Mouse (Mus musculus): ENCODE measurements around the gene Zbtb40.

Zbtb40 gene

GRCm38 (mm10) chr4:137048550-137049032 is at the start of gene Zbtb40:
Gene Zbtb40 (minus strand): TSS chr4:137048801.
- peak; percentile 94 for DNase-seq

- DNase-seq: no peak
Measured at GRCm38 (mm10) chr4:137097984-137098327, 49.4 kb upstream of the Zbtb40 start.

DNA sequence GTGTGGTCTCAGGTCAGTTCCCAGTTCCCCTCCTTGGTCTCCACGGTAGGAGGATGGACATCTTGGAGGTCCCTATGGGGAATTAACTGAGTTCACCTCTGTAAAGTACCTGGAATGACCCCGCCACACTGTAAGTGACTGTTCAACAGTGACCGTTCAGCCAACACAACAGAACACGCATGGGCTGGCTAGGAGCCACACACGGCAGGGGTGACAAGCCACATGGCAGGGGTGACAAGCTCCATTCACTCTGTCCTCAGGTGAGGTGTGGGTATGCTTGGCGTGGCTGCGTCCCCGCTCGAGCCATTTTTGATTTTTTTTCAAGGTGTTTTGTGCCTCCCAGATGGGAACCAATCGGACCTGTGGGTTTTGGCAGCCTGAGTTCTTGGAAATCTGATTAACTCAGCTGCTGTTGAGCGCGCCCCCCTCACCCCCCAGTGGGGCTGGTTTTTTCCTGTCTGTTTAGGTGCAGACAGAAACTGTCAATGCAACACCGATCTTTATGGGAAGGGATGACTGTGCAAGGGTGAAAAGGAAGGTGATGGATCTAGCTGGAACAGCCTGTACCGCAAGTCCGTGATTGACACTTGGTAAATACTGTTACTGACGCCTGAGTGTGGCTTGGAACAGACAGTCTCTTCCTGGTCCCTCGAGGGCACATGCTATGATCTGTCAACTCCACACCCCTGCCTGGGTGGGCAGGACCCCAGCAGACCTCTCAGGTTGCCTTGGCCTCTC is 48.8 kb upstream of the Zbtb40 start:
- no peak for DNase-seq

GRCm38 (mm10) chr4:137096353-137096752 is 47.8 kb upstream of the Zbtb40 start:
- no peak for DNase-seq

GRCm38 (mm10) chr4:137085083-137085810 is 36.6 kb upstream of the Zbtb40 start:
- DNase-seq: peak; percentile 23

DNA sequence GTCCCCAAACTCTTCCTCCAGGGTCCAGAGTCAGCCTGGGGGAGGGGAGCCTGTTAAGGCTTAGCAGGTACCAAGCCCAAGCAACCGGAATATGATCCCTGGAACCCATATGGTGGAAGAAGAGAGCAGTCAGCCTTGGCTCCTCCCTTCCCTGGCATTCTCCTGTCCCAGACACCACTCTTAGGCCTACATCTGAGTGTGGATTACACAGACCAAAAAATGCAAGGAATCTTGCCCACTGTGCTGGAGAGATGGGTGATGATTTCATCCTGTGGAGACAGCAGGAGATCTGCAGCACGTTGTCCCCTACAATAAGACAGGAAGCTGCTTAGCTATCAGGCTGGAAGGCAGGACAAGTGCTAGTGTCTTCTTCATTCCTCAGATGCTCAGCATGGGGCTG is 34.3 kb upstream of the Zbtb40 start:
- no peak for DNase-seq

GRCm38 (mm10) chr4:137081401-137081800 is 32.8 kb upstream of the Zbtb40 start:
- DNase-seq: no peak

DNA sequence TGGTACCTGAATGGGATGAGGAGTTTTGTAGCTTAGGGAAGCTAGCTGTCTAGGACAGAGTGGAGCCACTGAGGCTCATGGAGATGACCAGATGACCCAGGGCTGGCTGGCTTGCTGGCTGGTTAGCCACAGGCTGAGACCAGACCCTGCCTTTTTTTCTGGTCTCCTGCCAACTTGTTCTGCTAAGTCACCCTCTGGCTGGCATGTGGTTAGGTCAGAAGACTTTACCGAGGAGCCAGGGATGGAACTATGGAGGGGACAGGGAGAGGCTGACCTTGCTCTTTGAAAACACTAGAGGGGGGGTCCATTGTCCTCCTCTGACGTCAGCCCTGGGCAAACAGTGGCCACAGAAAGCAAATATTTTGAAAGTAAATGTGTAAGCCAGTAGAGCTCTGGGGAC is 28.6 kb upstream of the Zbtb40 start:
- DNase-seq: peak; percentile 28

DNA sequence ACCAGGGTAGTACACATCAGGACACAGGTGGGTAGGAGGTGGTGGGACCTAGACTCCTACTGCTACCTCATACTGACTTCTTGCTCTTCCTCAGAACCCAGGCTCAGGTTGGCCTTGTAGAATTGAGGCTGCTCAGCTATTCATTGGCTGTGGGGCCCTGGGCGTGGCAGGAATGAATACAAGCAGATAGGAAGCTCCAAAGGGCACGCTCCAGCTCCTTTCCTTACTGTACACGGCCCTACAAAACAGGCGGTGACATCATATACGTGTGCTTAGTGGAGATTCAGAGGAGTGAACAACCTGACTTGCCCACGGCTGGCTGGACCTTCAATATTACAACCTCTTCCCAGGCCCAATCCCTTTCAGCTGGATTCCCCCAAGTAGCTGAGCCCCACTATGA is 22.6 kb upstream of the Zbtb40 start:
- DNase-seq: no peak

- no peak for DNase-seq
Measured at GRCm38 (mm10) chr4:137068491-137068890, 19.9 kb upstream of the Zbtb40 start.

- no peak for DNase-seq
Measured at GRCm38 (mm10) chr4:137065846-137066245, 17.2 kb upstream of the Zbtb40 start.

- peak; percentile 46 for DNase-seq
Measured at GRCm38 (mm10) chr4:137054932-137055331, 6.3 kb upstream of the Zbtb40 start.

GRCm38 (mm10) chr4:137053810-137054209 is 5.2 kb upstream of the Zbtb40 start:
- no peak for DNase-seq

DNA sequence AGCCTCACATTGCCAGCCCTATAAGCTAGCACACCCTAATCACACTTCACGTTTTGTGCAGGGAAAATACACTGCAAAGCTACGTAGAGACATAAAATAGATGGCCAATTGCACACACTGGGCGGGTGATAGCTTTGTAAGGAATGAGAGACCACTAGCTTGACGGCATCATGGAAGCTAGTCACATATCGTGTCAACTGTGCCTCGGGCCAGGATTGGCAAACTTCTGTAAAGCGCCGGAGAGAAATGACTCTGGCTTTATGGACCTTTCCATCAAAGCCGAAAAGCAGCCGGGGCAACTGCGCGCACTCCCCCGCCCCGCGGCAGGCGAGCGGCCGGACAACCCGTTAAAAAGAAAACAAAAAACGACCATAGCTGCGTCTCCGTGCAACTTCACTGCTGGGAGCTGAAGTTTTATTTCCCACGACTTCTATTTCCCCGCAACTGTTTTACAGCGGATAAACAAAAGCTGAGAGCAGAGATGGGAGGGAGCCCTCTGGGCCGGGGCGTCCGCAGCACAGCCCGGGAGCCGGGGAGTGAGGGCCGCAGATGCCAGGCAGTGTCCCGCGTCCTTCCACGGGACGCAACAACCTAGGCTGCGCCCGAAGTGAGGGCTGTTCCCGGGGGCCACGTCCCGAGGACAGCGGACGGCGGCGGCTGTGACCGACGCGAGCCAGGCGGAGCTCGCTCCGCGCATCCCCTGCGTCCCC is 606 bp downstream of the Zbtb40 start:
- peak; percentile 27 for DNase-seq

DNA sequence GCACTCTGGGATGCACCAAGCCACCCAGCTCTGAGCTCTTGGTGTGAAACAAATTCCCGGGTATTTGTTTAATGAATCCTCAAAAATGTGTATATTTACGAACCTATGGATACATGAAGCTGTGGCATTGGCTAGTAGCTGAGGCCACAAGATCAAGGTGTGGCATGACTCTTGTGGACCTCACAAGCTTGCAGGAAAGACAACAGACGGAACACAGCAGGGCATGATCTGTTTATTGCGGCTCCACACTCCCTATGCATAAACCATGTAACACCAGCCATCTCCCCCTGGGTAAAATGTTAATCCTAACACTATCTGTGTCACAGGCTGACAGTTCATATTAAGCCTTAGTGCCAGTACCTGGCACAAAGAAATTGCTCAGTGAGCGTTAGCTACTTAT is 2.5 kb downstream of the Zbtb40 start:
- DNase-seq: no peak

DNA sequence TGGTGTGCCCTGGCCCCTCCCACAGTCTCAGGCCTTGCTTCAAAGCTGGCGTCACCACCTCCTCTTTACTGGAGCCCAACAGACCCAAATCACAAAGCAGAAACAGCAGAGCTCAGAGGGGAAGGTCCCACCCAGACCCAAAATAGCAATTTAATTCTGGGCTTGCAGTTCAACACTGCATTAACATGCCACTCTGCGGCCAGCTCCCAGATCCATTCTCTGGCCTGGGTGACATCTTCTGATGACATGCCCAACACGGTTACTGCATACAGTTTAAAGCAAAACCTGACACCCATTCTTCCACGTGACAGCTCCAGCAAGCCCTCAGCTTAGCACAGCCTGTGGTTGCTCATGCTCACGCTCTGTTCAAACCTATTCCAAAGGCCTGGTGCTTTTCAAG is 4.1 kb downstream of the Zbtb40 start:
- no peak for DNase-seq

DNA sequence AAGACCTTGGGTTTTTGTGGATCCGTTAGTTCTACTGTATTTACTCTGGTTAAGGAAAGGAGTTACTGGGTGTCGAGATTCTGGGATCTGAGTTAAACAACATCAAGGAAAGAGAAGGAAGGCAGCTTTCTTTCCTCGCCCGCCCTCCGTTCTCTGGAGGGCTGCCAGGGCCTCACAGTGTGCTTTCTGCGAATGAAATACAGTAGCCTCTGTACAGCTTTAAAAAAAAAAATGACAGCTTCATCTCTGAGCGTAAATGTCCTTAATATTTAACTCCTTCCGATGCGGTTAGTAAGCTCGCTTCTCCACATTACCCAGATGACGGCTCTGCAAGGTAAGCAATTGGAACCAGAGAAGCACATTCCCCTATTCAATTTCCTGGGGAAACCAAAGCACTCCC is 4.8 kb downstream of the Zbtb40 start:
- DNase-seq: peak; percentile 71

DNA sequence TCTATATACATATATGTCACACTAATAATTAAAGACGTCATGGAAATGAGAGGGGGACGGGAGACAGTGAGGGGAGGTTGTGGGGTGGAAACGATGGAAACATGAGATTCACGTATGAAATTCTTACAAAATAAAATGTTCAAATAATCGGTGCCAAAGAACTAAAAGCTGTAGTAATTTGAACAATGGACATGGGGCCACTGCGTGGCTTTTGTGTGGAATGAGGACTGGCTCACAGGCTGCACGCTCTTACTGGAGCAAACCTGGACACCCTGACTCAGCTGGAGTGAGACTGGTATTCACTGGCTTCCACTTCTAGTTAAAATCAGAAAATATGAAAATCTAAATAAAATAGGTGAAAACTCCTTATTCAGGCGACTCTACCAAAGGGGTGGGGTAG is 6.6 kb downstream of the Zbtb40 start:
- DNase-seq: no peak

DNA sequence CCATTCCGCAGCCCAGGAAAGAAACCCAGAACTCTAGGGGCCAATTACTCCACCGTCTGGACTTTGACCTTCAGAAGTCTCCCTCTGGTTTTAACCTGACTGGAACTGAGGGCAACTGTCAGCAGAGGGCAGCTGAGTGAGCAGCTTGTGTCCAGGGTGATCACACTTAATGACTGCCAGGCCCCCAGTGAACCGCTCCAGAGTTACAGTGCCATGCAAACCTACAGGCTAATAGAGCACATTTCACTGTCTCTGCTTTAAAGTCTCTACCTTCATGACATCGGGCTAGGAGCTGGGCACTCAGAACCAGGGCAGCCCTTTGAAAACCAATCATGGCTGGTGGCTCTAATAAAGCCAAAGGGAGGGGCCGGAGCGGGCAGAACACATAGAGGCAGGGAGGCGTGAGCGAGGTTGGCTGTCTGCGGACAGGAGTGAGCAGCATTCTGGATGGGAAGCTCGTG is 7.4 kb downstream of the Zbtb40 start:
- peak; percentile 68 for DNase-seq

- no peak for DNase-seq
Measured at GRCm38 (mm10) chr4:137039441-137039840, 9.2 kb downstream of the Zbtb40 start.

GRCm38 (mm10) chr4:137038501-137038900 is 10.1 kb downstream of the Zbtb40 start:
- no peak for DNase-seq

- DNase-seq: no peak
Measured at GRCm38 (mm10) chr4:137038096-137038495, 10.5 kb downstream of the Zbtb40 start.

GRCm38 (mm10) chr4:137033115-137033887 is 15.3 kb downstream of the Zbtb40 start:
- no peak for DNase-seq

Measured in kidney, postnatal 14 days (tissue).